Mouse (Mus musculus) heart, embryonic 16.5 days (tissue): Measurements from ENCODE around the gene Rad51b. TPM values are rescaled to one million over a fixed set of nuclear protein-coding genes. Genes with fewer than 3 reads are reported as not detected.

ENCODE experiments used
- ATAC-seq: fragments of 200-750 bp; cut with Nextera tagmentation; replicated peaks from 2 replicates; pipeline ENCODE4 v1.8.0; 2017; ENCODE audit warnings: moderate number of reproducible peaks; ENCODE audit not compliant: insufficient read depth, low FRiP score; ENCODE audit errors: extremely low read depth
- H3K27ac ChIP-seq: fragments of 300-500 bp; sonication (generic); 2 replicates; pipeline ENCODE4 v1.5.1; 2014; ENCODE audit warnings: mild to moderate bottlenecking, low read length, control low read depth, moderate library complexity
- H3K27me3 ChIP-seq: fragments of 300-500 bp; sonication (generic); 2 replicates; pipeline ENCODE4 v1.6.1; 2014; ENCODE audit warnings: low read length, mixed read lengths; ENCODE audit not compliant: control insufficient read depth, insufficient read depth
- H3K36me3 ChIP-seq: fragments of 300-500 bp; sonication (generic); 2 replicates; pipeline ENCODE4 v1.6.1; 2014; ENCODE audit not compliant: control insufficient read depth, insufficient read depth
- H3K4me1 ChIP-seq: fragments of 300-500 bp; sonication (generic); 2 replicates; pipeline ENCODE4 v1.6.1; 2014; ENCODE audit warnings: low read length, mixed read lengths; ENCODE audit not compliant: control insufficient read depth, insufficient read depth
- H3K4me2 ChIP-seq: fragments of 300-500 bp; sonication (generic); 2 replicates; pipeline ENCODE4 v1.6.1; 2014; ENCODE audit warnings: low read depth, mild to moderate bottlenecking, control low read depth, low read length
- H3K4me3 ChIP-seq: fragments of 300-500 bp; sonication (generic); 2 replicates; pipeline ENCODE4 v1.5.1; 2014; ENCODE audit warnings: mild to moderate bottlenecking, control low read depth, low read length
- H3K9ac ChIP-seq: fragments of 300-500 bp; sonication (generic); 2 replicates; pipeline ENCODE4 v1.6.1; 2014; ENCODE audit warnings: low read length, control low read depth
- H3K9me3 ChIP-seq: fragments of 300-500 bp; sonication (generic); replicated peaks from 2 replicates; pipeline ENCODE4 v1.6.1; 2016; ENCODE audit warnings: low read length; ENCODE audit not compliant: control insufficient read depth
- WGBS: fragments of 180-500 bp; shearing (Covaris S2); extraction: QIAGEN DNeasy Blood & Tissue Kit; methylation state at CpG from one replicate; pipeline ENCODE4 v1.1.7; 2014; 5-methylcytosine and 5-hydroxymethylcytosine counted together
- polyA plus RNA-seq: library from polyadenylated mRNA; unstranded; fragments of >200 nt; fragmentation: Nextera tagmentation; extraction: Ambion mirVana; gene quantifications from 2 replicates; pipeline ENCODE4 v1.2.1, GENCODE M21; 2015

Gene Rad51b
- polyA plus RNA-seq, 1 experiment from 2014 or later = 5.0 TPM

GRCm38 (mm10) chr12:79463371-79463770, 166.3 kb downstream of the Rad51b start:
- Histone ChIP-seq H3K9me3 (no peaks in the 10 kb centered on the region), H3K36me3 (no peaks in the 10 kb centered on the region), H3K27me3 (no peaks in the 10 kb centered on the region), H3K4me1 (no peaks in the 10 kb centered on the region), H3K4me2 (no peak overlapping the region), H3K4me3 (no peak overlapping the region), H3K9ac (no peak overlapping the region), H3K27ac (no peak overlapping the region)
- WGBS = 63% methylated on average over 3 of the region's 3 CpGs
- no peak for ATAC-seq

GRCm38 (mm10) chr12:79470113-79470512, 173.0 kb downstream of the Rad51b start:
- no peak for ATAC-seq
- Histone ChIP-seq H3K4me3 (no peak overlapping the region), H3K4me2 (no peak overlapping the region), H3K9ac (no peak overlapping the region), H3K36me3 (no peaks in the 10 kb centered on the region), H3K4me1 (peaks cover 4% of the 10 kb centered on the region), H3K27ac (no peak overlapping the region), H3K27me3 (no peaks in the 10 kb centered on the region), H3K9me3 (no peaks in the 10 kb centered on the region)

GRCm38 (mm10) chr12:79471868-79472267, 174.8 kb downstream of the Rad51b start:
- peak overlapping the region; percentile 78 for H3K27ac ChIP-seq
- H3K4me1 ChIP-seq = peaks cover 6% of the 10 kb centered on the region
- 38% methylated on average over 2 of the region's 2 CpGs for WGBS
- H3K36me3 ChIP-seq = no peaks in the 10 kb centered on the region
- no peak overlapping the region for H3K9ac ChIP-seq
- ATAC-seq = peak; percentile 80
- H3K4me3 ChIP-seq = no peak overlapping the region
- H3K27me3 ChIP-seq = no peaks in the 10 kb centered on the region
- H3K4me2 ChIP-seq = no peak overlapping the region
- H3K9me3 ChIP-seq = no peaks in the 10 kb centered on the region

- H3K27ac ChIP-seq = peak overlapping the region; percentile 30; the same call in 1 of the 2 replicates
- peaks cover 12% of the 10 kb centered on the region for H3K4me1 ChIP-seq
- no peaks in the 10 kb centered on the region for H3K36me3 ChIP-seq
- no peak overlapping the region for H3K4me3 ChIP-seq
- H3K27me3 ChIP-seq = no peaks in the 10 kb centered on the region
- no peak overlapping the region for H3K4me2 ChIP-seq
- ATAC-seq = no peak
- WGBS = 54% methylated on average over 6 of the region's 6 CpGs
- H3K9me3 ChIP-seq = peaks cover 4% of the 10 kb centered on the region; the same call in 1 of the 2 replicates
- no peak overlapping the region for H3K9ac ChIP-seq
Measured at GRCm38 (mm10) chr12:79476413-79477046, 179.4 kb downstream of the Rad51b start.

- H3K36me3 ChIP-seq = no peaks in the 10 kb centered on the region
- H3K9me3 ChIP-seq = peaks cover 4% of the 10 kb centered on the region; the same call in 1 of the 2 replicates
- peak; percentile 78 for ATAC-seq
- peak overlapping the region; percentile 47; the same call in 1 of the 2 replicates for H3K27ac ChIP-seq
- H3K4me2 ChIP-seq = no peak overlapping the region
- peaks cover 8% of the 10 kb centered on the region for H3K4me1 ChIP-seq
- WGBS = 40% methylated on average over 5 of the region's 5 CpGs
- H3K27me3 ChIP-seq = no peaks in the 10 kb centered on the region
- H3K9ac ChIP-seq = no peak overlapping the region
- H3K4me3 ChIP-seq = no peak overlapping the region
Measured at GRCm38 (mm10) chr12:79478816-79479215, 181.7 kb downstream of the Rad51b start.

GRCm38 (mm10) chr12:79485501-79485900, 188.4 kb downstream of the Rad51b start:
- Histone ChIP-seq H3K9me3 (no peaks in the 10 kb centered on the region), H3K36me3 (no peaks in the 10 kb centered on the region), H3K27me3 (no peaks in the 10 kb centered on the region), H3K4me2 (no peak overlapping the region), H3K4me3 (no peak overlapping the region), H3K9ac (no peak overlapping the region), H3K27ac (no peak overlapping the region), H3K4me1 (peaks cover 2% of the 10 kb centered on the region; the same call in 1 of the 2 replicates)
- WGBS = 75% methylated on average over 4 of the region's 4 CpGs
- ATAC-seq = no peak

GRCm38 (mm10) chr12:79488590-79489242, 191.6 kb downstream of the Rad51b start:
- no peak; the same call in 1 of the 2 replicates for ATAC-seq
- peaks cover 2% of the 10 kb centered on the region; the same call in 1 of the 2 replicates for H3K4me1 ChIP-seq
- WGBS = 64% methylated on average over 17 of the region's 17 CpGs
- H3K9ac ChIP-seq = no peak overlapping the region
- no peaks in the 10 kb centered on the region for H3K36me3 ChIP-seq
- no peak overlapping the region for H3K4me3 ChIP-seq
- H3K4me2 ChIP-seq = no peak overlapping the region
- H3K27me3 ChIP-seq = no peaks in the 10 kb centered on the region
- no peaks in the 10 kb centered on the region for H3K9me3 ChIP-seq
- peak overlapping the region; percentile 7 for H3K27ac ChIP-seq

- no peak overlapping the region for H3K27ac ChIP-seq
- H3K4me1 ChIP-seq = peaks cover 2% of the 10 kb centered on the region; the same call in 1 of the 2 replicates
- WGBS = 79% methylated on average over 5 of the region's 5 CpGs
- H3K9me3 ChIP-seq = no peaks in the 10 kb centered on the region
- no peak overlapping the region for H3K9ac ChIP-seq
- no peak for ATAC-seq
- no peaks in the 10 kb centered on the region for H3K36me3 ChIP-seq
- H3K4me2 ChIP-seq = no peak overlapping the region
- no peak overlapping the region for H3K4me3 ChIP-seq
- no peaks in the 10 kb centered on the region for H3K27me3 ChIP-seq
Measured at GRCm38 (mm10) chr12:79490626-79491025, 193.5 kb downstream of the Rad51b start.

- Histone ChIP-seq H3K9me3 (no peaks in the 10 kb centered on the region), H3K4me1 (peaks cover 2% of the 10 kb centered on the region; the same call in 1 of the 2 replicates), H3K27ac (no peak overlapping the region), H3K4me3 (no peak overlapping the region), H3K27me3 (no peaks in the 10 kb centered on the region), H3K36me3 (no peaks in the 10 kb centered on the region), H3K4me2 (no peak overlapping the region), H3K9ac (no peak overlapping the region)
- 82% methylated on average over 4 of the region's 4 CpGs for WGBS
- ATAC-seq = no peak
Measured at GRCm38 (mm10) chr12:79492175-79492574, 195.1 kb downstream of the Rad51b start.
